In genomic region chr16:32609401-32609779, GRCm38 (mm10) we compare ENCODE assay signal across 8 mouse cellular contexts. TPM values are rescaled to one million over a fixed set of nuclear protein-coding genes. Genes with fewer than 3 reads are reported as not detected.
DNase-seq lines count a peak whose midpoint lies in the region; ATAC-seq and TF ChIP-seq lines count a peak whose summit lies in the region.

No protein-coding gene starts in this region.

- no peak for TF ChIP-seq POLR2A in cerebellum, adult 2 months (IDR thresholded peaks at IDR 0.05; ENCODE audit: borderline replicate concordance, insufficient read depth, low read length)
- no peak for TF ChIP-seq POLR2A in testis, adult 2 months (IDR thresholded peaks at IDR 0.05; ENCODE audit: control insufficient read depth, low read depth, low read length)
- no peak for TF ChIP-seq POLR2A in small intestine, adult 2 months (IDR thresholded peaks at IDR 0.05; ENCODE audit: low read depth, low read length)

- 1% methylated on average over 14 of the region's 14 CpGs for WGBS in cerebellum, adult 2 months
- WGBS in limb, embryonic 11.5 days, result under 1% methylated on average over 14 of the region's 14 CpGs
- WGBS in small intestine, adult 2 months, result under 1% methylated on average over 14 of the region's 14 CpGs

- H3K36me3 ChIP-seq in testis, adult 2 months (ENCODE audit: control insufficient read depth, insufficient read depth, low read length), result no peaks in the 10 kb centered on the region
- no peaks in the 10 kb centered on the region for H3K36me3 ChIP-seq in limb, embryonic 11.5 days (ENCODE audit: control insufficient read depth, insufficient read depth, low read length)
- peaks cover under 1% of the 10 kb centered on the region for H3K36me3 ChIP-seq in small intestine, adult 2 months (ENCODE audit: control insufficient read depth, insufficient read depth, low read length)

- H3K27me3 ChIP-seq in cerebellum, adult 2 months (ENCODE audit: control insufficient read depth, insufficient read depth, low read length), result no peaks in the 10 kb centered on the region
- no peaks in the 10 kb centered on the region for H3K27me3 ChIP-seq in testis, adult 2 months (ENCODE audit: control insufficient read depth, insufficient read depth, low read length)
- H3K27me3 ChIP-seq in limb, embryonic 11.5 days (ENCODE audit: control insufficient read depth, insufficient read depth, low read length), result no peaks in the 10 kb centered on the region
- no peaks in the 10 kb centered on the region for H3K27me3 ChIP-seq in small intestine, adult 2 months (ENCODE audit: control insufficient read depth, insufficient read depth, low read length)

- no peak for DNase-seq in cerebellum, adult 2 months
- DNase-seq in cerebellum, adult 8-10 months, result no peak
- no peak for DNase-seq in testis, postnatal 14 days (ENCODE audit: low spot score)
- no peak for DNase-seq in limb, embryonic 11.5 days (ENCODE audit: low spot score)
- no peak for DNase-seq in gastrocnemius, adult 18-20 months (ENCODE audit: low spot score)
- DNase-seq in cerebellum, postnatal 4 days (ENCODE audit: low spot score in 2 of 2), result no peak

- TF ChIP-seq CTCF in cerebellum, adult 2 months (IDR thresholded peaks at IDR 0.05; ENCODE audit: borderline replicate concordance, insufficient read depth, low read depth, low read length), result no peak
- TF ChIP-seq CTCF in testis, adult 2 months (IDR thresholded peaks at IDR 0.05; ENCODE audit: control insufficient read depth, insufficient read depth, insufficient replicate concordance, low read depth, low read length), result no peak
- no peak for TF ChIP-seq CTCF in small intestine, adult 2 months (IDR thresholded peaks at IDR 0.05; ENCODE audit: extremely low read depth, insufficient read length, insufficient replicate concordance, low read depth, low read length)

- H3K9ac ChIP-seq in limb, embryonic 11.5 days (ENCODE audit: low read length), result peak overlapping the region; percentile 82

- H3K9me3 ChIP-seq in limb, embryonic 11.5 days (ENCODE audit: control insufficient read depth, low read length), result no peaks in the 10 kb centered on the region

- H3K27ac ChIP-seq in cerebellum, adult 2 months (ENCODE audit: insufficient read depth, low read length), result peak overlapping the region; percentile 6; the same call in 1 of the 2 replicates
- peak overlapping the region; percentile 87 for H3K27ac ChIP-seq in testis, adult 2 months (ENCODE audit: control insufficient read depth, insufficient read depth, low read depth, low read length)
- H3K27ac ChIP-seq in limb, embryonic 11.5 days (replicated peaks; ENCODE audit: low read depth, low read length), result peak overlapping the region; percentile 79
- peak overlapping the region; percentile 62 for H3K27ac ChIP-seq in small intestine, adult 2 months (ENCODE audit: insufficient read depth, low read depth, low read length)

- H3K4me3 ChIP-seq in cerebellum, adult 2 months (replicated peaks; ENCODE audit: insufficient read depth, low read depth, low read length), result peak overlapping the region; percentile 53
- peak overlapping the region; percentile 98 for H3K4me3 ChIP-seq in testis, adult 2 months (ENCODE audit: control insufficient read depth, low read depth, low read length)
- H3K4me3 ChIP-seq in limb, embryonic 11.5 days (ENCODE audit: low read depth, low read length), result peak overlapping the region; percentile 87
- H3K4me3 ChIP-seq in small intestine, adult 2 months (ENCODE audit: low read depth, low read length), result peak overlapping the region; percentile 93

- H3K4me2 ChIP-seq in limb, embryonic 11.5 days (ENCODE audit: low read depth, severe bottlenecking), result peak overlapping the region; percentile 76

- no peak for ATAC-seq in limb, embryonic 11.5 days (ENCODE audit: insufficient number of reproducible peaks, low FRiP score, low TSS enrichment, low read depth)

- H3K4me1 ChIP-seq in cerebellum, adult 2 months (ENCODE audit: control insufficient read depth, insufficient read depth, low read length), result no peaks in the 10 kb centered on the region
- peaks cover 5% of the 10 kb centered on the region for H3K4me1 ChIP-seq in testis, adult 2 months (ENCODE audit: control insufficient read depth, insufficient read depth, low read length)
- peaks cover 5% of the 10 kb centered on the region; the same call in 1 of the 2 replicates for H3K4me1 ChIP-seq in limb, embryonic 11.5 days (ENCODE audit: control insufficient read depth, insufficient read depth, low read length)
- H3K4me1 ChIP-seq in small intestine, adult 2 months (ENCODE audit: control insufficient read depth, insufficient read depth, insufficient read length, low read length), result no peaks in the 10 kb centered on the region

RNA-seq across cellular contexts. Expression of gene Tfrc, which starts 0.7 kb away (rescaled TPM):
- polyA plus RNA-seq in cerebellum, adult 2 months (2012; rRNA removed), result 76.7 and 82.5 TPM in 2 replicates
- 3.7 and 5.5 TPM in 2 replicates for polyA plus RNA-seq in testis, adult 2 months (2012; rRNA removed)
- 52.5 and 53.7 TPM in 2 replicates for polyA plus RNA-seq in limb, embryonic 11.5 days (2014; fragmentation: Nextera tagmentation; extraction: Ambion mirVana)
- 1.9 and 3.0 TPM in 2 replicates for polyA plus RNA-seq in small intestine, adult 2 months (2012; rRNA removed)
- 10 to 100 TPM; 51.9 to 58.7 TPM for total RNA-seq in gastrocnemius, adult 18-20 months (2021)

RNA-seq across cellular contexts. Expression of gene Tnk2, which starts 34.3 kb away (rescaled TPM):
- 238 and 239 TPM in 2 replicates for polyA plus RNA-seq in cerebellum, adult 2 months (2012; rRNA removed)
- 21.4 and 23.4 TPM in 2 replicates for polyA plus RNA-seq in testis, adult 2 months (2012; rRNA removed)
- 8.9 and 9.2 TPM in 2 replicates for polyA plus RNA-seq in limb, embryonic 11.5 days (2014; fragmentation: Nextera tagmentation; extraction: Ambion mirVana)
- polyA plus RNA-seq in small intestine, adult 2 months (2012; rRNA removed), result 57.5 and 97.6 TPM in 2 replicates
- total RNA-seq in gastrocnemius, adult 18-20 months (2021), result 10 to 100 TPM; 44.9 to 46.5 TPM

Comparison
In these comparisons a context has a peak if more than half of its experiments do, and no peak if none do; other contexts are left out.
1. H3K27ac ChIP-seq: peak in every context shown above with its lines; median percentile 87 in testis, adult 2 months; 79 in limb, embryonic 11.5 days; 62 in small intestine, adult 2 months; 6 in cerebellum, adult 2 months.